Mouse (Mus musculus) olfactory bulb, adult 2 months (tissue): ENCODE results near the gene Fra10ac1.

Experiments
- CTCF ChIP-seq: fragments of 200-500 bp; IDR thresholded peaks from 2 replicates; pipeline ENCODE4 v1.5.1; 2012; ENCODE audit warnings: low read depth, mild to moderate bottlenecking, low read length, moderate library complexity; ENCODE audit not compliant: insufficient read depth
- POLR2A ChIP-seq: fragments of 200-500 bp; IDR thresholded peaks from 2 replicates; pipeline ENCODE4 v1.6.1; 2012; ENCODE audit warnings: mild to moderate bottlenecking, low read depth, low read length, moderate library complexity; ENCODE audit not compliant: insufficient read depth

- TF ChIP-seq CTCF, result no peak
- no peak for TF ChIP-seq POLR2A
Observed at GRCm38 (mm10) chr19:38143540-38144271, 80.2 kb downstream of the Fra10ac1 start.
